Mouse (Mus musculus): ENCODE measurements around the gene Cpeb3.
"Not testable (repeated sequence)": the region's sequence is repeated elsewhere in the genome, so short reads cannot be mapped to it uniquely, and the experiment has no call there.

The Cpeb3 gene

DNA sequence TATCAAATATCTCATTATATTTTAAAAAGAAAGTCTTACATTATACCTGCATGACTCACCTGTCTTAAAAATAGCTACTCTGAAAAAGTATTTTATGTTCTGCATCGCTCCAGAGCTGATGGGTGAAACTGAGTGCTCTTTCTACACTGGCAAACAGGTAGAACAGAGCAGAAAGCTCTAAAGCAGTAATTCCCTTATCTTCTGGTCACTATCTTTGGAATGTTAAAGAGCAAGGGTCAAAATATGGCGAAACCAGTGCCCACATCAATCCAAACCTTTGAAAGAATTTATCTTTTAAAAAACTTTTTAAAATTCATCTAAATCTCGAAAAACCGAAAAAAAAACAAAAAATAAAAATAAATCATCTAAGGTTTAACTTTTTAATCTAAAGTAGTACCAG, 52.4 kb downstream of the Cpeb3 start:
- no peak for DNase-seq (ENCODE audit: low spot score)

GRCm38 (mm10) chr19:37147145-37147544, 61.3 kb downstream of the Cpeb3 start:
- DNase-seq (ENCODE audit: low spot score) = no peak

DNA sequence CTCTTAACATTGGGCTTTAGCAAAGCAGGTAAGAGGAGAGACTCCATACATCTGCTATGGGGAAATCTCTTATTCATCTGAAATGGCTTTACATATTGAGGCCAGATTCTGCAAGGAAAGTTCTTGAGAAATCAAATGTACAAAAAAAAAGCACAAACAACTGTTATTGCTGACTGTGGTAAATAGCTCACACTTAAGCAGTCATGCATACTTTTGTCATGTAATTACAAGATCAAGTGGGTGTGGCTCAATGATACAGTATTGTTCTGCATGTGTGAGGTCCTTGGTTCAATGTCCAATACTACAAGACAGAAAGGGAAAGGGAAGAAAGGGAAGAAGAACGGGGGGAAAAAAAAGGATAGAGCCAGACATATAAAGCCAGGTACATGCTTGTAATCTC, 62.6 kb downstream of the Cpeb3 start:
- DNase-seq (ENCODE audit: low spot score) = no peak

- no peak for DNase-seq (ENCODE audit: low spot score)
Measured at GRCm38 (mm10) chr19:37145401-37145800, 63.0 kb downstream of the Cpeb3 start.

DNA sequence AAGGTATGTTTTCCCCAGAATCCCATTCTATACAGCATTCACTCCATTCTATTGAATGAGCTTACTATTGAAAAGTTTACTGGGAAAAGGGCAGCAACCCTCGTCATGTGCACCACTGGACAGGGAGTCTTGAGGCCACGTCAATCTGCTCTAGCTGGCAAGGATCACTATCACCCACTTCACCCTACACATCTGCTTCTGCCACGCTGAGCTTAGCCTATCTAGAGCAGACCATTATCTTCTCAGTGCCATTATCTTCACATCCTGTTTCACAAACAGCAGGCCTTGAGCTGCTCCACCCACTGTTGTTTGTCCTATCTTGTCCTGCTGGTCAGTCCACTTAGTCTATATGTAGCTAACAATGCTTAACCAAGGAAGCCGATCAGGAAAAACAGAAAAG, 66.8 kb downstream of the Cpeb3 start:
- DNase-seq (ENCODE audit: low spot score) = peak; percentile 31

DNA sequence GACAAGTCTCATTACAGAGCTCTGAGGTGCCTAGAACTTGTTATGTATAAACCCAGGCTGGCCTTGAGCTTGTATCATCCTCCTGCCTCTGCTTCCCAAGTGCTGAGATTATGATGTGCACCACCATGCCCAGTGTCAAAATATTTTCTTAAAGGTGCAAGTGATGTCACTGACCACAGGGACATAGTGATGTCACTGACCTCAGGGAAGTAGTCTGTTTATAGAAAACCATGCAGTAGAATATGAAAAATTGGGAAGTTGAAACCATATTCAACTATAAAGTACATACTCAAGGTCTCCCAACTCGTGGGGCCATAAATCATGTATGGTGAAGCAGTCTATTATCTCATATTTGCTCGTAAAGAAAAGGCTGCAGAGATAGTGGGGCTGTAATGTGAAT, 71.3 kb downstream of the Cpeb3 start:
- DNase-seq (ENCODE audit: low spot score) = no peak

GRCm38 (mm10) chr19:37135459-37135858, 72.9 kb downstream of the Cpeb3 start:
- DNase-seq (ENCODE audit: low spot score) = not testable (repeated sequence)

DNA sequence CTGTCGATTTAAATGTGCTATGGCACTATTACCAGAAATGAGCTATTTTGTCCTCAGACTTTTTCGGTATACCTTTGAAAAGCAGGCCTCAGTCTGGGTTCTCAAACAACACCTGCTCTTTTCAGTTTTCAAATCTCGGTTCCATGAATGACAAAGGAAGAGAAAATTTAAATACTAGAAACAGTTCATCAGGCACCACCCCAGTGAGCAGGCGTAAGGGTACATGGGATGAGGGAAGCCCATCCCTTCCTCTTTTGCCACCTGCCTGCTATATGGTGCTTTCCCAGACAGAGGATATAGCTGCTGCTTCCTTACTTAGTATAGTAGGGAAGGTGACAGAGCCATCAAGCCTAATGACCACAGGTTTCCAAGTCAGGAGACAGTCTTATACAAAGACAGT, 74.7 kb downstream of the Cpeb3 start:
- DNase-seq (ENCODE audit: low spot score) = no peak

GRCm38 (mm10) chr19:37131660-37132059, 76.7 kb downstream of the Cpeb3 start:
- DNase-seq (ENCODE audit: low spot score) = no peak

GRCm38 (mm10) chr19:37128461-37128860, 79.9 kb downstream of the Cpeb3 start:
- no peak for DNase-seq (ENCODE audit: low spot score)

GRCm38 (mm10) chr19:37127018-37127567, 81.3 kb downstream of the Cpeb3 start:
- DNase-seq (ENCODE audit: low spot score) = no peak

DNA sequence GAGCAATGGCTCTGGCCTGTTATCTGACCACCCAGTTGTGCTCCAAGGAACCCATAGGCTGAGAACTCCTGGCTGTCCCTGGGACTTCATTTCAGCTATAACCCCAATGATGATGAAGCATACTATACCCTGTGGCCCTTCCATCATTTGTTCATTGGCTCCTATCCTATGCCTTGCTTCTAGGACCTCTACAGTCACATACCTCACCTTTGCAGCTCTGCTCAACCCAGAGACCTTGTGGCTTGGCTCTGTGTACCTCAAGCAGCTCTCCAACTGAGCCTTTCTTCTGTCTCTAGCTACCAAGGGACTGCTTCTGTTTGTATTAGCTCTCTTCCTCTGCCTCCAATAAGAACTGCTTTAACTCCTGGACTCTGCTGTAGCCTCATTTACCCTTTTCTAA, 83.4 kb downstream of the Cpeb3 start:
- DNase-seq (ENCODE audit: low spot score) = no peak

DNA sequence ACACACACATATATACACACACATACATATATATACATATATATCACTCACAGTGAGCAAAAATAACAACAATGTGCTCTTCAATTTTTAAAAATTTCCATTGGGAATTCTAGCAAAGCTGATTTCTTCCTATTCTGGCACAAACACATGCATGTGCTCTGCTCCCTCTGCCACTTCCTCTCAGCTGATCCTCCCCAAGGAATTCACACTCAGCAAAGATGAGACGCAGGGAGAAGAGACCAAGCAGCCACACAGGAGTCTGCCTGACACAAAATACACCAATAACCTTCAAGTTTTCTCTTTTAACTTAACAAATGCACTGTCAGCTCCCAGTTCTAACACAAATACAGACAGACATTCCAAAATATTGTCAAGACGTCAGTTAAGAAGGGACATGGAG, 89.1 kb downstream of the Cpeb3 start:
- no peak for DNase-seq (ENCODE audit: low spot score)

DNA sequence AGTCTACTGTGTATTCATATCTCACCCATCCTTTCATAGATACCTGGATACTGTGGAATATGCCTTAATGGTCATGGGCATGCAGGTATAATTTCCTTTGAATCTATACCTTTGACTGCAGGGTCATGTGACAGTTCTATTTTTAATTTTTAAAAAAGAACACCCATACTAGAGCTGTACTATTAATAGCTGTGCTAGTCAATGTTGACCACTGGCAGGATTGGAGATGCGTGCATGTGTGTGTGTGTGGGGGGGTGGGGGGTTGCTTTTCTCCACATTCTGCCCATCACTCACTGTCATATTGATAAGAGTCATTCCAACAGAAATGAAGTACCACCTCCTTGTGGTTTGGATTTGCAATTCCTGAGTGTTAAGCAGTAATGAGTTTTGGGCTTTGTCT, 92.6 kb downstream of the Cpeb3 start:
- DNase-seq (ENCODE audit: low spot score) = no peak

DNA sequence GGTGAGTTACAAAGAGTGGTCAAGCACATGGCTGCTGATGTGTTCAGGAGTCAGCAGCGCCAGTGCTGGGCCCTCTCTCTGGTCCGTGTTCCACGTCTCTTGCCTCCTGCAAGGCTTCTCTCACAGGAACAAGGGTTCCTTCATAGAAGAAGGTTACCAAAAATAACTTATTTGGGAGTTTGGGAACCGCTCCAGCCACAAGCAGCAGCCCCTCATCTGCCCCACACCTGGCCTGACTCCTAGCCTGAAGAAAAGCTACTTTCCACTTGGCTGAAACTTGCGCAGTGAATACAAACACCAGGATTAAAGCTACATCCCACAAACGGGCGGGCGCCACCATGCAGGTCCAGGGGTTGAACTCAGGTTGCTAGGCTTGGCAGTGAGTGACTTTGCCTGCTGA, 93.0 kb downstream of the Cpeb3 start:
- DNase-seq (ENCODE audit: low spot score) = no peak

DNA sequence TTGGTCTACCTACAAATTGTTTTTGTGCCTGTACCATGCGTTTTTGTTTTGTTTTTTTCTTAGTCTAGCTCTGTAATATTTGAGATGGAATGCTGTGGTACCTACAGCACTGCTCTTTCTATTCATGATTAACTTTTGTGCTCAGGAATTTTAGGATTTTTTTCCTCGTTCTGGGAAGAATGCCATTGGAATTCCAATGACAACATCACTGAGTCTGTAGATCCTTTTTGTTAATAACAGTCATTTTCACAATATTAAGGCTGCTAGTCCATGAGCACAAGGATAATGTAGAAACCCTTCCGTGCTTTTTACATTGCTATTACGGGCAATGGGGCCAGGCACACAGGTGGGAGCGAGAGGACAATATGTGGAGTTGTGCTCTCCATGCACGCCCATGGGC, 96.6 kb downstream of the Cpeb3 start:
- DNase-seq (ENCODE audit: low spot score) = no peak

- DNase-seq (ENCODE audit: low spot score) = no peak
Measured at GRCm38 (mm10) chr19:37110494-37110893, 97.9 kb downstream of the Cpeb3 start.

GRCm38 (mm10) chr19:37109853-37110252, 98.5 kb downstream of the Cpeb3 start:
- DNase-seq (ENCODE audit: low spot score) = no peak

GRCm38 (mm10) chr19:37100689-37101088, 107.7 kb downstream of the Cpeb3 start:
- peak; percentile 4 for DNase-seq (ENCODE audit: low spot score)

- no peak for DNase-seq (ENCODE audit: low spot score)
Measured at GRCm38 (mm10) chr19:37095666-37096330, 112.6 kb downstream of the Cpeb3 start.

- DNase-seq (ENCODE audit: low spot score) = no peak
Measured at GRCm38 (mm10) chr19:37093181-37093580, 115.2 kb downstream of the Cpeb3 start.

DNA sequence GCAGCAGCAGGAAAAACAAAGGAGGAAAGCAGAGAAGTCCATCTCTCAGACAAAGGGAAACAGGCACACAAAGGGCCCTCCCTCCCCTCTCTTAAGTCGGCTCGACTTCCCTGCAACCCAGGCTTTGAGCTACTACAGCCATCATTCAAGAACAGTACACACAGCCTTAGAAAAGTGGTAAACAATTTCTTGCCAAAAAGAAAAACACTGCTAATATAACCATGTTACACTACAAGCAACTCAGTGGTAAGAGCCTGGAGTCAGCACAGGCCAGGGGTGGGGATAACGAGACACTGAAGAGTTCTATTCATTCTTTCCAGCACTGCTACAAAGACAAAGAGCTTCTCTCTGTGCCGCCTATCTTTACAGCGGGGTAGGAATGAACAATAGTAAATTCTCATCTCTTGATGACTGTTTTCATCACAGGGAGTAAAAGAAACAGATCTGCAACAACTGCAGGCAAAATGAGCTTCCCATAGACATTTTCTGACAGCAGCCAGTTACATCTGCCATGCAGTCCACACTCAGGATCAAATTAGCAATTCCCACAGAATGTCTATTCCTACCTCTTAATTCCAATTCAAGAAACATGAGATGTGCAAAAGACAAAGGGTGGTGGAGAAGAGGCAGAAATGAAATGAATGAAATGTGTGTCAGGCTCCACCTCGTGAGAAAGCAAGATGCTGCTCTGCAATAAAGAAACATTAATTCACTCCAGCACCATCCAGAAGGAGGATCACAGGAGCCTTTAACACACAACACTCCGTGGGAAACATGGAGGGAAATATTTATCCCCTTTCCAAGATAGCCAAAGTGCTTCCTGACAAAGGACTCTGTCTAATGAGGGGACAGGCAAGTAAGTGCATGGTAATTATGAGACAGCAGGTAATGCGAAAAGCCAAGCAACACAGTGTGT, 118.0 kb downstream of the Cpeb3 start:
- no peak for DNase-seq (ENCODE audit: low spot score)
